Mouse (Mus musculus): ENCODE measurements around the gene Rps15a. TPM values are rescaled to one million over a fixed set of nuclear protein-coding genes. Genes with fewer than 3 reads are reported as not detected.

Rps15a gene
- polyA plus RNA-seq (2017; shearing (Covaris generic)): 1,139 TPM

GRCm38 (mm10) chr7:118115877-118116568 is at the start of gene Rps15a:
Gene Rps15a (minus strand): TSS chr7:118116188.

GRCm38 (mm10) chr7:118129430-118130041 is 13.5 kb upstream of the Rps15a start, which contains the start of gene Arl6ip1:
Gene Arl6ip1 (minus strand): TSS chr7:118129662.

Other genes with a start within 250 kb of the Rps15a start
- gene Arl6ip1, start 13.5 kb upstream of the Rps15a start, polyA plus RNA-seq (2017; shearing (Covaris generic)): 618 TPM
- 16.0 TPM for gene Smg1, start 127.5 kb upstream of the Rps15a start, polyA plus RNA-seq (2017; shearing (Covaris generic))

Data from CD4-positive, CD25-positive, alpha-beta regulatory T cell, adult 9 weeks (primary cell).